Comparison of ENCODE assay signal across 8 mouse cellular contexts in genomic region chr9:99568347-99569070, GRCm38 (mm10). TPM values are rescaled to one million over a fixed set of nuclear protein-coding genes. Genes with fewer than 3 reads are reported as not detected.
DNase-seq lines count a peak whose midpoint lies in the region; ATAC-seq lines count a peak whose summit lies in the region.

Gene Armc8, minus strand, starts transcription at chr9:99568899.

- H3K4me1 ChIP-seq in hindbrain, embryonic 15.5 days (replicated peaks): peaks cover 32% of the 10 kb centered on the region

- peak within 1 kb of the TSS; percentile 85 for H3K4me2 ChIP-seq in hindbrain, embryonic 15.5 days

- no peaks in the 10 kb centered on the region for H3K9me3 ChIP-seq in hindbrain, embryonic 15.5 days

- H3K9ac ChIP-seq in hindbrain, embryonic 15.5 days: peak within 1 kb of the TSS; percentile 84

- DNase-seq in R1 (ENCODE audit: low read depth, low spot score): peak; percentile 90
- peak; percentile 94 for DNase-seq in cerebellum, postnatal 25 days
- DNase-seq in frontal cortex, postnatal 36 days (ENCODE audit: low spot score in 2 of 2): peak; percentile 92
- DNase-seq in left cerebral cortex, adult 11 months (ENCODE audit: low spot score): peak; percentile 88
- DNase-seq in lung, postnatal 4 days: peak; percentile 94 to 95
- DNase-seq in retina, postnatal 7 days (ENCODE audit: low read depth, low spot score): peak; percentile 79
- peak; percentile 90 for DNase-seq in urinary bladder, adult 2 months (ENCODE audit: low spot score)

- peak; percentile 95 for ATAC-seq in hindbrain, embryonic 15.5 days (ENCODE audit: low FRiP score, low read depth)

- no peaks in the 10 kb centered on the region for H3K36me3 ChIP-seq in hindbrain, embryonic 15.5 days

- H3K27me3 ChIP-seq in hindbrain, embryonic 15.5 days: peaks cover 5% of the 10 kb centered on the region; the same call in 1 of the 2 replicates

- H3K27ac ChIP-seq in hindbrain, embryonic 15.5 days (replicated peaks): peak within 1 kb of the TSS; percentile 98

- H3K4me3 ChIP-seq in hindbrain, embryonic 15.5 days: peak within 1 kb of the TSS; percentile 71

- WGBS in hindbrain, embryonic 15.5 days: 0% methylated on average over 69 of the region's 70 CpGs

RNA-seq across cellular contexts. Expression of gene Armc8, which starts in this region (rescaled TPM):
- 68.3 and 72.7 TPM in 2 replicates for polyA plus RNA-seq in hindbrain, embryonic 15.5 days (2015; fragmentation: Nextera tagmentation; extraction: Ambion mirVana)
- 24.1 and 25.7 TPM in 2 replicates for polyA plus RNA-seq in urinary bladder, adult 2 months (2012; rRNA removed)

Comparison
In these comparisons a context has a peak if more than half of its experiments do, and no peak if none do; other contexts are left out.
1. Peak in every context shown above with its lines: DNase-seq, ATAC-seq, H3K4me3 ChIP-seq and H3K27ac ChIP-seq.